Mouse (Mus musculus) spleen, adult 2 months (tissue): ENCODE data around the gene AW822073.
"Not testable (repeated sequence)": the region's sequence is repeated elsewhere in the genome, so short reads cannot be mapped to it uniquely, and the experiment has no call there.

Experiments used
- CTCF ChIP-seq: fragments of 200-500 bp; IDR thresholded peaks from 2 replicates; pipeline ENCODE4 v1.5.1; 2011; ENCODE audit warnings: mild to moderate bottlenecking, inconsistent platforms; ENCODE audit not compliant: insufficient read depth, insufficient read length, insufficient replicate concordance; ENCODE audit errors: extremely low read depth
- POLR2A ChIP-seq: fragments of 200-500 bp; IDR thresholded peaks from 2 replicates; pipeline ENCODE4 v1.6.1; 2011; ENCODE audit warnings: low read depth, low read length, inconsistent platforms

DNA sequence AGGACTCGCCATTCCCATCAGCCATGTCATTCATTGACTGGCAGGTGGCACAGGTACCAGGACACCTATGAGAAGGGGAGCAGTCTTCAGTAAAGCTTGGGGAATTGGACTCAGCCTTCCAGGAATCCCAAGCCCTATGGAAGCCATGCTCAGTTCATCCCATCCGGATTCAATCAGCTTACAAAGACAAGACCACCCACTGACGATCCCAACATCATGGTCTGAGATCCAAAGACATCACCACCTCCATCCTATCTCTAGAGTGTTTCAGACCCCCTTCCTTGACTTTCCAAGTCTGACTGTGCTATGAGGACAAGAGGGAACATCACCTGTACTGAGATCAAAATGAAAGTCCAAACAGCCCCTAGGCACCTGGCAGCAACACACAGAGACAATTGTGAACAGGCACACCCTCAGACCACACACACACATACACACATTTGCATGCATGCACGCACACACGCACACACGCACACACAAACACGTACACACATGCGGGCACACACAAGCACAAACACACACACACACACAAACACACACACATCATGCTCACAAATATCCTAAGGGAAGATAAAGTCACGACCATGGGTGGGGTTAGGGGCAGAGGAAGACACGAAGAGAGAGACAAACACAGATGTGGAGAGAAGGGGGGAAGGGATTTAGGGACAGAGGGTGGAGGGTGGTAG, 8.5 kb upstream of the AW822073 start:
- not testable (repeated sequence) for TF ChIP-seq POLR2A, CTCF
